Mouse (Mus musculus) cerebellum, postnatal 36 days (tissue): ENCODE data around the gene Shbg.

ENCODE experiments used
- DNase-seq, 2 experiments: peaks; one replicate each; pipeline ENCODE4 v3.0.0; 2021 to 2022; ENCODE audit warnings: mixed read lengths in 2 of 2

Gene Shbg

DNA sequence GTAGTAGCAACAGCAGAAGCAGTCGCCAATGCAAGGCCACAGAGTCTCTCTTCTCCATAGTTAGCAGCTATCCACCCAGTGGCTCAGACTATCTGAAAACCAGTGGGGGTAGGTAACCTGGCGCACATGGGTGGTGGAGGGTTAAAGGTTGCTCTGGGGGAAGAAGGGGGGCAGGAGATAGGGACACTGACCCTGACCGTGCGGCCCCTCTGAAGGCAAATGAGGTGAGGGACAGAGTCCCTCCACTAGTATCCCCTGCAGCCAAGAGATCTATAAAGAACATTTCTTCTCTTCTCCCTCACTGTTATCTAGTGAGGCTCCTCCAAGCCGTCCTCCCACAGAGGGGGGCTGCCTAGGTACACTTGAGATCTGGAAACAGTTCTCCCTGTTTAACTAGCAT is at the start of gene Shbg:
Shbg (minus strand) TSS at position 101 of the 400 bp plus-strand sequence.
- DNase-seq = no peak

DNA sequence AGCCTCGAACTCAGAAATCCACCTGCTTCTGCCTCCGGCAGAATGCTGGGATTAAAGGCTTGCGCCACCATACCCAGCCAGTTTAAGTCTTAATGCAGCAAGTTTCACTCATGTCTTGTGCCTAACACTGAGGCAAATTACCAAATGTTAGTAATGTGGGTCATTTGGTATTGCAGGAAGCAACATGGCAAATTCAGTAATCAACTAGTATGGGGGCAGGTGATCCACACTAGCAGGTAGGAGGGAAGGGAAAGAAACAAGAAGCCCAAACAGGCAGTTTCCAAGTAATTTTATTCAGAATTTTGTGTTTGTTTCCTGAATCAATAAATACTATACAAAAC is 48.9 kb upstream of the Shbg start:
- no peak for DNase-seq

DNA sequence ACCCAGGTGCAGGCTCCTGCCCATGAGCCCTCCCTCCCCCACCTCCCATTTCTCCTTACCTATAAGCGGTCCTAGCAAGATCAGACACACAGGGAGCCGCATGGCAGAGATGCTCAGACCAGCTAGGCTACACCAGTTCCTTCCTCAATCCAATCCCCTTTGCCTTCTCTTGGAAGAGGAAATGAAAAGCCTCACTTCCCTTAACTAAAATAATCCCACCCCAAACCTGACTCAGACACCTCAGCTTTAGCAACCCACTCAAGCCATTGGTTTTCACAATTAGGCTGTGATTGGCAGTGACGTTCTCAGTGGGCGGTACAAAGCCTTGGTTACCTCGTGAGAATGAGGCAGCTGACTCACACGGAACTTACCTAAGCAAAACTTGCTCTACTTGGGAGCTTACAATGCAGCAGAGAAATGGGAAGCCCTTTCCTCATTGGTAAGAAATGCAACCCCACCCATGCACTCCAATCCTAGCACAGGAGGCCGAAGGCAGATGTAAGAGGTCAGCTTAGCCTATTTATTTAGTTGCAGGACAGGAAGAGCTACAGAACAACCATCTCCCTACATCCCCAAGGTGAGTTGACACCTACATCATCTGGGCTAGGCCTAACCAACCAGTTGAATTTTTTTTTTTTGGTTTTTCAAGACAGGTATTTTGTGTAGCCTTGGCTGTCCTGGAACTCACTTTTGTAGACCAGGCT is 48.4 kb upstream of the Shbg start, which contains the start of gene Cd68:
Cd68 (minus strand) TSS at position 193 of the 704 bp plus-strand sequence.
- DNase-seq = no peak

DNA sequence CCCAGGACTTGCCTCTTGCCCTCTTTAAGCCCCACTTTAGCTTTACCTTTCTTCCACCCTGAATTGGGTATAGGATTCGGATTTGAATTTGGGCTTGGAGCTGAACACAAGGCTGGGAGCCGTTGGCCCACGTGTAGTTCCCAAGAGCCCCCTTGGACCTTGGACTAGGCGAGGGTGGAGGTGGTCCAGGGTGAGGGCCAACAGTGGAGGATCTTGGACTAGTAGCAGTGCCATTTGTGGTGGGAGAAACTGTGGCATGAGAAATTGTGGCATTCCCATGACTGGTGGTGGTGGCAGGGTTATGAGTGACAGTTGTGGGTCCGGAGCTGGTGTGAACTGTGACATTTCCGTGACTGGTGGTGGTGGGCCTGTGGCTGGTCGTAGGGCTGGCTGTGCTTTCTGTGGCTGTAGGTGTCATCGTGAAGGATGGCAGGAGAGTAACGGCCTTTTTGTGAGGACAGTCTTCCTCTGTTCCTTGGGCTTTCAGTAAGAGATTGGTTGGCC is 47.8 kb upstream of the Shbg start:
- no peak for DNase-seq

DNA sequence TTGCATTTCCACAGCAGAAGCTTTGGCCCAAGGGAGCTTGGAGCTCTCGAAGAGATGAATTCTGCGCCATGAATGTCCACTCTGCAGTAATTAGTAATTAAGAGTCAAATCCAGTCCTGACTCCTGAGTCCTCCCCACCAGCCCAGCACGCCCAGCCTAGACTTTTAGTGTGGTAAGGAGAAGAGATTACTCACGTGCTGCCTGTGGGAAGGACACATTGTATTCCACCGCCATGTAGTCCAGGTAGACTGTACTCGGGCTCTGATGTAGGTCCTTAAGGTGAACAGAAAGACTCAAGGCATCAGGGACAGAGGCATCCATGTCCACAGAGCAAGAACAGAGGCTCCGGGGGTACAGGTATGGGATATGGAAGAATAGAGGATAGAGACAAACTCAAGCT is 47.1 kb upstream of the Shbg start:
- no peak for DNase-seq

DNA sequence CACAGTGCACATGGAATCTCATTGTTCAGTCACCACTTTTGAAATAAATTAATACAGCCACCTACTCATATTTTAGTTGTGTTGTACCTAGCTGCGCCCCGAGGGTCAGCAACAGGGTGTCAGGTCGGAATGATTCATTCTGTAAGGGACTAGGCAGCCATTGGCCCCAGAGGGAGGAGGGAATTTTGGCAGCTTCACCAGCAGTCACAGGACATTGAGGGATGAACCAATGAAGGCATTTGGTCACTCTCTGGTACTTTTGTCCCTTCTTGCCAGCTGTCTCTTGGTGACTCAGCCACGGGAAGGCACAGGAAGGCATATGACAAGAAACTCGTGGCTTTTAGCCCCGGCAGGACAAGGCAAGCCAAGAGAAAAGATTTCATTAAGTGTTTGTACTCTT is 46.1 kb upstream of the Shbg start:
- DNase-seq = no peak

DNA sequence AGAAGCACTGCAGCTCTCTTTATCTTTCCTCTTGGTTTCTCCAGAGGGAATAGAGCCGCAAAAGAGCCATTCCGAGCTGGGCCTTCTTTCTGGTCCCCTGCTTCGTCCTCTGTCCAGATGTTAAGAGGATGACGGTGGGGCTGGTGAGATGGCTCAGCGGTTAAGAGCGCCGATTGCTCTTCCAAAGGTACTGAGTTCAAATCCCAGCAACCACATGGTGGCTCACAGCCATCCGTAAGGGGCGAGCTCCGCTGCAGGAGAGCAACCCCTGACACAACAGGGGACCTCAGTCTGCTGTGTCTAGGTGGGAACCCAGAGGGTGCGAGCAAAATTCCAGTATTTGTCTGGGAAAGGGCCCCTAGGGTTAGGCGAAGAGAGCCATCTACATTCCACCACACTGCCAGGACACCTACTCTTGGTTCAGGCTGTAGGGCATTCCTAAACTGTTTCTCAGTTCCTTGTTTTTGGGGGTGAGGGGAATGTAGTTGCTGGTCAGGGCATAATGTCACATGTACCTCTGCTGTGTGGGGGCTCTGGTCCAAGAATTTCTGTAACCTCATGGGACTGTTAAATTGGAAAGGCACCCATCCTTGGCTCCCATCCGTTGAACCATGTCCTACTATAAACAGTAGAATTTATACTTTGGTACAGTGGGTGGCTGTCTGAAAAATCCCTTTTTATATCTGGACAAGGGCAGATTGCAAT is 45.4 kb upstream of the Shbg start:
- peak in 1 of 2 experiments; percentile 21 for DNase-seq

DNA sequence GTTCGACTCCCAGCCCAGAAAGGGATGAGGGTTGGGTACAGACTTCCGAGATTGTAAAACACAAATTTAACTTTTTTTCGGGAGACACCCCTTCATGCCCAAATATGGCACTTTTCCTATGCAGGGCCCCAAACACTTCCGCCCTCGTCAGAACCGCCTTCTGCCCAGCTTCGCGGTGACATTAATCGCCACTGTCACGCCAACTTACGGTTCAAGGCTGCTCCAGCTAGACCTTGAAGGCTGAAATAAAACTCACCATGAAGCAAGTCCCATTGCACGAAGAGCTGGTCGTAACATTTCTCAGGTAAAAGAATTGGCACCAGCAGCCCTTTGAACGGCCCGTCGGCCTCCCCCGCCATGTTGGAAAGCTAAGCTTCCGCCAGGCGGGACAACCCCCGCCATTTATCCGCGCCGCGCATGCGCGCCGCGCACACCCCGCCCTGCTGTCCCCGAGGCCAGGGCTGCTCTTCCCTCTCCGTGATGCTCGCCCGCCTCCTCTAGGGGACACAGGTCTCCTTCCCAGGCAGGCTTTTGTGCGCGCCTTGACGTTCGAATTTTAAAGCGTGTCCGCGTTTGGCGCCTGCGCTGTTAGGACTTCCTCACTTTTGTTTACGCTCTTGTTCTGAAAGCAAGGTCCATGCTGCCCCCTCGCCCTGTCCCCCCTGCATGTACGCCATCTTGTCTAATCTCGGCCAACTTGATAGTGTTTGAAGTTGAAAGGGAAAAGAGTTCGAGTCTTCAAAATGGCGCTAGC is 44.7 kb upstream of the Shbg start, which contains the start of gene Mpdu1:
Mpdu1 (minus strand) TSS at position 430 of the 754 bp plus-strand sequence.
- DNase-seq = peak; percentile 91 to 94

DNA sequence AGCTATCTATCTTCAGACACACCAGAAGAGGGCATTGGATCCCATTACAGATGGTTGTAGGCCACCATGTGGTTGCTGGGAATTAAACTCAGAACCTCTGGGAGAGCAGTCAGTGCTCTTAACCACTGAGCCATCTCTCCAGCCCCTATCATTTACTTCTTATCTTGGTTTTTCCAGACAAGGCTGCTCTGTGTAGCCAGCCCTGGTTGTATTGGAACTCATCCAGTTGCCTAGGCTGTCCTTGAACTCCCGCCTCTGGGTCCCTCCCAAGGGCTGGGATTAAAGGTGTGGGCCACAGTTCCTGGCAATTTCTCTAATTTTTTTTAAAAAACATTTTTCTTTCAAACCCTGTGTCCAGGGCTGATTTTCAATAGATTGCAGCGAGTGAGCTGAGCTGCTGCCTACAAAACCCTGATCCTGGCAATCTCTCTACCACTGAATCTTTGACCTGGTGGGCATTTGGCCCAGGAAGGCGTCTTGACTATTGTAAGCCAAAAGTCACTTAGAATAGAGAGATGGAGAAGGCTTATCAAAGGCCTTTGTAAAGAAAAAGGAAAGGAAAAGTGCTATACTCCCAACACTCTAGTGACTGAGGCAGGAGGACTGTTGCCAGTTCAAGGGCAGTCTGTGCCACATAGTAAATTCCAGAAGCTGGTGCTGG is 43.6 kb upstream of the Shbg start:
- DNase-seq = no peak

DNA sequence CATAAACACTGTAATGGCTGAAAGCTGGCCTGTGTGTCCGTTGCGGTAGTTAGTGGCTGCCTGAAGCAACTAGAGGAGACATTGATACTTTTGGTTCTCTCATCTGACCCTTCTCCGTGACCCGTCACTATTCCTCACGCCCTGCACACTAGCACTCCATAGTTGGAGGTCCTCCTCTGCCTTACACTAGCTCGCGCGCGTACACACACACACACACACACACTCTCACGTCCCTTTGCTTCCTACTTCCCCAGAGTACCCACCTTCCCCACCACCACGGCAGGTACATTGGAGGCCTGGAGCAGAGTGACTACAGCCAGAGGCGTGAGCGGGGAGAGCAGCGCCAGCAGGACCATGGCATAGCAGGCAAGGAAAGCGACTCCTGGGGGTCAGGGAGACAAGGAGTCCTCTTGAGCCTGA is 39.8 kb upstream of the Shbg start:
- DNase-seq = no peak

DNA sequence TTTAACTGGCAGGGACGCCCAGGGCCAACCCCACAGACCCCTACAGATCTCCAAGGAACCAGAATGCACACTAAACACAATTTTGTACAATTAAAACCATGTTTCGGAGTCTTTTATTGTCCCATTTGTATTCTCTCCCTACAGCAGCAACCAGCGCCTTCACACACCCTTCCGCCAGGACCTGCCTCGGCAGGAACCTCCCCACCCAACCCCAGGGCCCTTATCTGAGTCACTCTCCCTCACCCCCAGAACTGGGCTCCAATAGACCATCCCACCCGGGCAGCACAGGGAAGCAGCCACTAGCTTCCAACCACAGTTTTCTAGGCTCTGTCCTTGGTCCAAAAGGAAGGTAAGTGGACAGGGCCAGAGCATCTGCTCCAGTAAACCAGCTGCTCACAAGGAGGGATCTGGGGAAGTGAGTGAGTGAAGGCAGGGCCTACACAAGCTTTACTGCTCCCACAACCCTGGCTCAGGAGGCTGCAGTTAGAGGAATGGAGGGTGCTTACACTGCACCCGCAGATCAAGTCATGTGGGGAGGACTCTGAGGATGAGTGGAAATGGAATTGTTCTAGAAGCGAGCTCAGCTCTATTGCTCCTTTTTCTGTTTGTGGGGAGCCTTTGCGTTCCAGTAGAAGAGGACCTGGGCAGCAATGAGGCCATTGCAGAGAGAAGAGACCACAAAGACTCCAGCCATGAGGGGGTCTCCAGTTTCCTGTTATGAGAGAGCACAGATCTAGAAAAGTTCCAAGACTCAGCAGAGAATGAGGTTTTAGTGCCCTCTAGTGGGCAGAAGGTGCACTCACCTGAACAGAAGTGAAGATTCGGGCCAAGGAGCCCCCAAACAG is 39.1 kb upstream of the Shbg start:
- DNase-seq = peak; percentile 43 to 58

DNA sequence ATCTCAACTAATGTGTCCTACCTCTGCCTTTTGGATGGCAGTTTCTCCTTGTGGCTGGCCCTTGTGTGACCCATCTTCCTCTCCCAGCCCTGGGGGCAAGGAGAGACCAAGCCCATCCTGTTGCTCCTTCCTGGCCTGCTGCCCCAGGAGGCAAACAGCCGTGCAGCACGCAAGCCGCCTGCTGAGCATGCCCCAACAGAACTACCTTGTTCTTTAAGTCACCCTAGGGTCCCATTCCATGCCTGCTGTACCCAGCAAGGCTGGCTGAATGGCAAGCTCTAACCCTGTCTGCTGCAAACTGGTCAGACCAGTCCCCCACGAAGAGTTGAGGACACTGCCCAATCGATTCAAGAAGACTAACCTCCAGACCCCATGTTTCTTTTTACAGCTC is 38.4 kb upstream of the Shbg start:
- DNase-seq = no peak

DNA sequence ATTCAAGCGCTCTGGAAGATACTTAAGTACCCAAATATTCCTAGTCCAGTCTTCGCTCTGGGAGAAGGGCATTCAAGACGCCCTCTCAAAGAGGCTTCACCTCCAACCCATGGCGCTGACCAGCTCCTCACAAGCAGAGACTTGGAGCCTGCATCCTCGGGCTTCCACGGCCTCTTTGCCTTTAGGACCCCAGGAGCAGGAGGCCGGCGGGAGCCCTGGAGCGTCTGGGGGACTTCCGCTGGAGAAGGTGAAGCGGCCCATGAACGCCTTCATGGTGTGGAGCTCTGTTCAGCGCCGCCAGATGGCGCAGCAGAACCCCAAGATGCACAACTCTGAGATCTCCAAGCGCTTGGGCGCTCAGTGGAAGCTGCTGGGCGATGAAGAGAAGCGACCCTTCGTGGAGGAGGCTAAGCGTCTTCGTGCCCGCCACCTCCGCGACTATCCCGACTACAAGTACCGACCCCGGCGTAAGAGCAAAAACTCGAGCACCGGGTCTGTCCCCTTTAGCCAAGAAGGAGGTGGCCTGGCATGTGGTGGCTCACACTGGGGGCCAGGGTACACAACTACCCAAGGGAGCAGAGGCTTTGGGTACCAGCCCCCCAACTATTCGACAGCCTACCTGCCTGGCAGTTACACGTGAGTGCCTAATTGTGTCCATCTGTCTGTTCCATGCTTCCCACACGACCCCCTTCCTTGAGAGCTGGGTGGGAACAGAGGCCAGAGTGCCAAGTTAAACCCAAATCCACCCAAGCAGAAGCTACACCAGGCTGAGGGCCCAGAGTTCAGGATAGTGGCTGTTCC is 37.8 kb upstream of the Shbg start, which contains the start of gene Sox15:
Sox15 (plus strand) TSS at position 51 of the 801 bp plus-strand sequence.
- DNase-seq = peak; percentile 74 to 76

DNA sequence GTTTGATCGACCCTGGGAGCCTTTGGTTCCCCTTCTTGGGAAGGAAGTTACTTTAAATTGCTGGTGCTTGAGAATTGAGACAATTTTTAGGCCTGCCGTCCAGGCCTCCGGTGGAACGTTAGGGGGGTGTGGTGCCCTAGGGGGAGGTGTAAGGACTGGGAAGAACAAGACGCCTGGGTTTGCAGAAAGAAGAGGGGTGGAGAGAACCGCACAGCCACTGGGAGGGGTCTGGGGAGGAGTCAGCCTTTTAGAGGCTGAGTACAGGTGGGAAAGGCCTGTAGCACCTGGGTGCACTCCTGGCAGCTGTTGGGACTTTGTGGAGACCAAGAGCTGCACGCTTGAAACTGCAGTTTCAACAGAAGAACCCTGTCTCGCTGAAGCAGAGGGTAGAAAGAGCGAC is 37.1 kb upstream of the Shbg start:
- DNase-seq = no peak

DNA sequence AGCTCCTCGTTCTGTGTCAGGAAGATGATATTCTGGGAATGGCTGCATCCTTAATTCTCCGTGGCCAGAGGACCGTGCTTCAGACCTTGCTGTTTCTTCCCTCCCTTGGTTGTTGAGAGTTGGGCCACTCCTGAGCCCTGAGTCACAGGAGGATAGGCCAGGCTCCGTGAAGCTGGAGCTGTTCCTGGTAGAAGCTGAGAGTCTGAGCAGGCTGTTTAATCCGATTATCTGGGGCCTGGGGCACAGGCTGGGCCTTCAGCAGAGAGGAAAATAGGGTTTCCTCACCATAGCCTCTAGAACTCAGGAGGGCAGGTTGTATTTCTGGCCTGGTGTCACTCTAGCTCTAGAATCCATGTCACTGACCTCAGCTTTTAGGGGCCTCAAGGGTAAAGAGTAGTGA is 35.7 kb upstream of the Shbg start:
- DNase-seq = no peak

DNA sequence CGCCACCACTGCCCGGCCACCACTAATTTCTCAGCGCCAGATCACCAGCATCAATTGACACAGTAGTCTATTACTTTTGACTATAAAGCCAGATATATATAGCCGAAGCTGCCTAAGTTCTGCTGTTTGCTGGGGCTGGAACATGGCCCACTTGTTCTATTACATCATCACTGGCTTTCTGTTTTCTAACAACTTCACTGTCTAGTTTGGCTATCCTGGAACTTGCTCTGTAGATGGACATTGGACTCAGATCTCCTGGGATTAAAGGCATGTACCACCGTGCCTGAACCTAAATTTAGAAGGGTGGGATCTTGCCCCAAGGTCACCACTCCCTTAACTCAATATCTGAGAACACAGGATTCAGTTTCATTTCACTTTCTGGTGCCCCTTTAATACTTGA is 28.2 kb upstream of the Shbg start:
- DNase-seq = no peak

DNA sequence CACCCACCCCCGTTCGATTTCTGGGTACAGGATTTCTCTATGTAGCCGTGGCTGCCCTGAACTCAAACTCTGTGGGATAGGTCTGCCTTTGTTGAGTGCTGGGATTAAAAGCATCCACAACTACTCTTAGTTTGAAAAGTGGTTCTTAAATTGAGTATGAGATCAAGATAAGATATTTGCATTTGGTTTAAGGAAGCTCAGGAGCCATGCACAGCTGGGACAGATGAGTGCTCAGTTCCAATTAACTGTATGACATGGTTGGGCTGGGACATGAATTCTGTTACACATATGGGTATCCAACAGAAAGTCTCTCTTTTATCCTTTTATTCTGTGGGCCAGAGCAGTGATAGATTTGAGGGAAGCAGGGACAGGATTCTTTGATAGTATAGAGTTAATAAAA is 17.8 kb upstream of the Shbg start:
- no peak for DNase-seq

DNA sequence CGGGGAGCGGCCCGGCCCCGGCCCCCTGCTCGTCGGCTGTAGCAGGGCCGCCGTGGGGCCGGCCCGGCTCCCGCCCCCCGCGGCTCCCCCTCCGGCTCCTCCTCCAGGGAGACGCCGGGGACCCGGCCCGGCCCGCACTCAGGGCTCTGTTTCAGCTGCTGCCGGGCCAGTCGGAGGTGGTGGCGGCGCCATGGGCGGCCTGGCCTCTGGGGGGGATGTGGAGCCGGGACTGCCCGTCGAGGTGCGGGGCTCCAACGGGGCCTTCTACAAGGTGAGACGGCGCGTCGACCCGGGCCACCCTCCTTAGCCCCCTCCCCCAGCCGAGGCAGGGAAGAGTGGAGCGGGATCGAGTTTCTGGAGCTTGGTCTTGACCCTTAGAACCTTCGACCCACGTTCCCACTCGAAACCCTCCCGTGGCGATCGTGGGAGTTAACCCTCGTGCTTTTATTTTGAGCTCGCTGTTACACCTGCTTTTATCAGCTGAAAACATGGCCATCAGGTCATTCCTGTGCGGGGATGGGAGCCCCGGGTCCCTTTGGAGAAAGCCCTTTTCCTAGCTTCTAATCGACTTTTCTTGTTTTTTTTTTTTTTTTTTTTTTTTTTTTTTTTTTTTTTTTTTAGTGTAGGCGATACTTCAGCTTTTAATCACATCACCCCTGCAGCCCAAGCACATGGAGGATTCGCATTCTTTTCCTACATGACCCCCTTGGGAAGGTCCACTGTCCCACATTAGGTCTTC is 15.6 kb upstream of the Shbg start:
- DNase-seq = no peak

DNA sequence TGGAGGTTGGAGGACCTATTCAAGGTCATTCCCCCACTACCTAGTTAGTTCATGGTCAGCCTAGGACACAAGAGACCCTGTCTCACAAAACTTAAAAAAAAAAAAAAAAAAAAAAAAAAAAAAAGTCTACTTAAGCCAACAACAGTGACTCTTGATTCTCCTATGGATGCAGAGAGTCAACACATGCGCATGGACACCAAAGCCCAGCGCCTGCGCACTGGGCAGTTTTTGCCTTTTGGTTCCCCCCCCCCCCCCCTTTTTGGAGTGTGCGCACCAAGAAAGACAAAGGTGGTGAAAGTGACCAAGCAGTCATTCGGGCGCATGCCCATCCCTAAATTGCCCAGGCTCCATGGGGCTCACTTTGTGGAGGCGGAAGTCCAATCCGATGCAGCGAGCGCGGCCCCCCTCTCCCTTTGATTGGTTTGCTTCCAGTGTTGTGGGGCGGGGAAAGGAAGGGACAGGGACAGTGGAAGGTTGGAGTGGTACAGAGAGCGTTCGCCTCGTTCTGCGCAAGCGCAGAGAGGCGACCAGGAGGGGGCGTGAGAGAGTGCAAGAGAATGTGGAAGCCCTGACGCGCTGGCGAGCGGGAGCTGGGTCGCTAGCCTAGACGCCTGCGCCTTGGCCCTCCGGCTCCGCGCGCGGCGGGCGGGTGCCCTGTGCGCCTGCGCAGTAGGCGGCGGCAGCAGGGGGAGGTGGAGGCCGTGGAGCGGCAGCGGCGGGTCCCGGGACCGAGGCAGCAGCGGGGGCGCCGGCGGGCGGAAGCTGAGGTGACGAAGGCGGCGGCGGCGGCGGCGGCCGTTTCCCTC is 14.8 kb upstream of the Shbg start, which contains the start of gene Fxr2:
Fxr2 (plus strand) TSS at position 707 of the 806 bp plus-strand sequence.
- peak; percentile 100 for DNase-seq
